Mouse (Mus musculus) stomach, embryonic 14.5 days (tissue): ENCODE data around the gene Actr8. TPM values are rescaled to one million over a fixed set of nuclear protein-coding genes. Genes with fewer than 3 reads are reported as not detected.

Experiments used
- ATAC-seq: fragments of 200-750 bp; cut with Nextera tagmentation; 2 replicates; pipeline ENCODE4 v1.8.0; 2017; ENCODE audit warnings: low read depth, moderate TSS enrichment; ENCODE audit not compliant: insufficient number of reproducible peaks, insufficient read depth, low FRiP score
- H3K27ac ChIP-seq: fragments of 300-500 bp; sonication (generic); 2 replicates; pipeline ENCODE4 v1.5.1; 2014; ENCODE audit warnings: mild to moderate bottlenecking, low read length, moderate library complexity, mixed read lengths
- H3K27me3 ChIP-seq: fragments of 300-500 bp; sonication (generic); 2 replicates; pipeline ENCODE4 v1.6.1; 2014; ENCODE audit warnings: low read length, control low read depth, mixed read lengths; ENCODE audit not compliant: control insufficient read depth, insufficient read depth
- H3K36me3 ChIP-seq: fragments of 300-500 bp; sonication (generic); 2 replicates; pipeline ENCODE4 v1.6.1; 2014; ENCODE audit warnings: mild to moderate bottlenecking, control low read depth, low read length, moderate library complexity, mixed read lengths; ENCODE audit not compliant: control insufficient read depth, insufficient read depth
- H3K4me1 ChIP-seq: fragments of 300-500 bp; sonication (generic); 2 replicates; pipeline ENCODE4 v1.6.1; 2014; ENCODE audit warnings: low read length, control low read depth, mixed read lengths; ENCODE audit not compliant: control insufficient read depth, insufficient read depth
- H3K4me2 ChIP-seq: fragments of 300-500 bp; sonication (generic); replicated peaks from 2 replicates; pipeline ENCODE4 v1.6.1; 2014; ENCODE audit warnings: low read depth, low read length, control low read depth
- H3K4me3 ChIP-seq: fragments of 300-500 bp; sonication (generic); 2 replicates; pipeline ENCODE4 v1.5.1; 2014; ENCODE audit warnings: low read depth, low read length, control low read depth
- H3K9ac ChIP-seq: fragments of 300-500 bp; sonication (generic); replicated peaks from 2 replicates; pipeline ENCODE4 v1.6.1; 2014; ENCODE audit warnings: low read depth, mild to moderate bottlenecking, control low read depth, low read length, moderate library complexity, mixed read lengths
- H3K9me3 ChIP-seq: fragments of 300-500 bp; sonication (generic); 2 replicates; pipeline ENCODE4 v1.6.1; 2016; ENCODE audit warnings: low read depth, low read length, control low read depth; ENCODE audit not compliant: control insufficient read depth
- WGBS: fragments of 180-500 bp; shearing (Covaris S2); extraction: QIAGEN DNeasy Blood & Tissue Kit; methylation state at CpG from one replicate; pipeline ENCODE4 v1.1.7; 2014; 5-methylcytosine and 5-hydroxymethylcytosine counted together
- polyA plus RNA-seq: library from polyadenylated mRNA; unstranded; fragments of >200 nt; fragmentation: Nextera tagmentation; extraction: Ambion mirVana; gene quantifications from 2 replicates; pipeline ENCODE4 v1.2.1, GENCODE M21; 2014

Actr8 gene
- polyA plus RNA-seq, 1 experiment from 2014 or later, result 56.7 TPM

DNA sequence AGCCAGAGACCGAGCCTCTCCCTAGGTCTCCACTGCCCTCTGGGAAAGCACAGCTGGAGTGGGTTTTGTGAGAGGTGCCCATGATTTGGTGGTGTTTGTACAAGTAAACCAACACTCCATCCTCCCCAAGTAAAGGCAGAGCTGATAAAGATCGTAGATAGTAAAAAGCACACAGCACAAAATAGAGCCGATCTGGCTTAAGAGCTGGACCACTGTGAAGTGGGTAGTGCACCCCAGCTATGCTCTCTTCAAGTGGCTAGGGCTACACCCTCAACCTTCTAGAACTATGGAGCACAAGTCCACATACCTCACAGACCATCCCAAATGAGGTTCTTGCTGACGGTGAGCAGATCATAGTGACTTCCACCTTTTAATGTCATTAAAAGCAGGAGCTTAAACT lies 61.3 kb downstream of the Actr8 start:
- ATAC-seq, result no peak
- no peaks in the 10 kb centered on the region for H3K4me1 ChIP-seq
- no peak overlapping the region for H3K4me3 ChIP-seq
- no peaks in the 10 kb centered on the region for H3K9me3 ChIP-seq
- WGBS, result 60% methylated on average over 4 of the region's 4 CpGs
- peaks cover 5% of the 10 kb centered on the region; the same call in 1 of the 2 replicates for H3K36me3 ChIP-seq
- H3K27me3 ChIP-seq, result no peaks in the 10 kb centered on the region
- H3K9ac ChIP-seq, result no peak overlapping the region
- no peak overlapping the region for H3K4me2 ChIP-seq
- no peak overlapping the region for H3K27ac ChIP-seq

DNA sequence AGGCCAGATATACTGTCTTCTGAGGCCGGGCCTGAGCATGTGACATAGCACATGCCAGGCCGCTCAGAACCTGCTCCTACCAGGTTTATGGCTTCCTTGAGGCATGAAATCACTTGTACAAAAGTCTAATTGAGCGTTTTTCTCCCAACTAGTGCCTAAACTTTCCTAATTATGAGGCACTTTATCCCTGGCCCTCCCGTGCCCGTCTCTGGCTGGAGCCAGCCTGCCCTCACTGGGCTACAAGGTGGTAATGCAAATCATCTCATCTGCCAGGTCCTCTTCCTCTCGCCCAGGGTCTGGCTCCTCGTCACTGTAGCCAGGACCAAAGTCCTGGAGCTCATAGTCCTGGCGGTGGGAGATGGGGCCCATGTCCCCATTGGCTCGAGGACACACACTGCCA lies 63.7 kb downstream of the Actr8 start:
- no peak overlapping the region for H3K9ac ChIP-seq
- no peaks in the 10 kb centered on the region for H3K27me3 ChIP-seq
- no peak overlapping the region for H3K27ac ChIP-seq
- no peak overlapping the region for H3K4me3 ChIP-seq
- H3K4me2 ChIP-seq, result no peak overlapping the region
- no peaks in the 10 kb centered on the region for H3K9me3 ChIP-seq
- H3K36me3 ChIP-seq, result peaks cover 5% of the 10 kb centered on the region; the same call in 1 of the 2 replicates
- WGBS, result 85% methylated on average over 9 of the region's 9 CpGs
- no peaks in the 10 kb centered on the region for H3K4me1 ChIP-seq
- ATAC-seq, result no peak

DNA sequence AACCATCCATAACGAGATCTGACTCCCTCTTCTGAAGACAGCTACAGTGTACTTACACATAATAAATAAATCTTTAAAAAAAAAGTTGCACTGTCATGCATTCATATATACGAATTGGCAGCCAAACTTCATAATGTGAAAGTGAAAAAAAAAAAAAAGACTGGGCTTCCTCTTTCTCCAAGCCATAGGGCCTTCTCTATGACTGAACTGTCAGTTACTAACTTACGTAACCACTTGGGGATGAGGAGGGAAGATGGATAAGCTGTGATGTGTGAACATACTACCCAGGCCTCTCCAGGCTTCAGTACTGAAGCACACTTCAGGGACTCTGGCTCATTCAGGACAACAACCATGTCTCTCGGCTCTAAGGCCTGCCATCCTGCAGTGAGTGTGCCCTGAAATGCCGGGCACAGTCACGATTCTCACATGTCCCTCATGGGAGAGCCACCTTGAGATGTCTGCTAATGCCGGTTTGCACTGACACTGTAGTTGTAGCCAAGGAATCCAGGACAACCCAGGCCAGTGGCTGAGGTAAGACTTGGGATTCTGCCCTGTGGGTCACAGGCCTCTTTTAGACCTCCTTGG lies 65.3 kb downstream of the Actr8 start:
- no peak overlapping the region for H3K27ac ChIP-seq
- H3K27me3 ChIP-seq, result no peaks in the 10 kb centered on the region
- H3K9ac ChIP-seq, result no peak overlapping the region
- 87% methylated on average over 7 of the region's 7 CpGs for WGBS
- ATAC-seq, result no peak
- no peaks in the 10 kb centered on the region for H3K4me1 ChIP-seq
- H3K4me3 ChIP-seq, result no peak overlapping the region
- peaks cover 5% of the 10 kb centered on the region; the same call in 1 of the 2 replicates for H3K36me3 ChIP-seq
- no peaks in the 10 kb centered on the region for H3K9me3 ChIP-seq
- no peak overlapping the region for H3K4me2 ChIP-seq

DNA sequence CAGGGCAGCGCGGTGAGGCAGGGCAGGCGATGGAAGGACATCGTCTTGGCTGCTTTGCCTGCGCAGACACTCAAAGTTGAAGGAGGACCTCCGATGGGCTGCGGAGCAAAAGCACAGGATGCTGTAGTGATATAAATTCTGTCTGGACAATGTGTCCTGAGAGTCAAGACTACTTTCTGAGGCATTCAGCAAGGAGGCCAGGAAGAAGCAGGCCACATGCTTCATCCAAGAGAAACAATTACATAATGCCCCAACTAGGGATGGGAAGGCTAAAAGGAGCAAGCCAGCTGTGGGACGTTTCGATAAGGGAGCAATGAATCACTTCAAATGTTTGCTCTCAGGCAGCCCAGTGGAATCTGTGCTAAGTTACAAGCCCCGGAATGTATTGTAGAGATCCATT lies 67.1 kb downstream of the Actr8 start:
- WGBS, result 73% methylated on average over 10 of the region's 10 CpGs

DNA sequence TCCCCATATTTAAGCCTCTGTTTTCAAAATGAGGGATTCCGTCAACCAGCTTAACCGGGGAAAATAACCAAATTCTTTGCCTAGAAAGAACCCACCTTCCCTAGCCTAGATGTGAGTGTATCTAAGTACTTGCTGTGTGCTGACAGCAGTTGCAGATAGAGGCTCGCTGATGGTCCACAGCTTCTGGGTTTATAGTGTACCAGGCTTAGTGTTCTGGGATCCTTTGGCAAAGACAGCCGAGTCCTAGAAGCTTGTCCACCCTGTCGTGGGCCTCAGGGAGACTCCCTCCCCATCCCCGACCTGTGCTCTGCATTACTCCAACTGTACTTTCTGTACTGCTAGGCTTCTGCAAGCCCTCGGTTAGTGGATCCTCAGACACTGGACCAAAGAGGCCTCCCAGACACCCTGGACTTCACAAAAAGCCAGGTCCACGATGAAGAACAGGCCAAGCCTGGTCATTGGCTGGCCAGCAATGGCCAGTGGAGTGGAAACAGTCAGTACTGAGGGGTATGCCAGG lies 67.6 kb downstream of the Actr8 start:
- Histone ChIP-seq H3K27ac (no peak overlapping the region), H3K4me1 (no peaks in the 10 kb centered on the region), H3K9ac (no peak overlapping the region), H3K27me3 (no peaks in the 10 kb centered on the region), H3K36me3 (peaks cover 5% of the 10 kb centered on the region; the same call in 1 of the 2 replicates), H3K4me2 (no peak overlapping the region), H3K4me3 (no peak overlapping the region), H3K9me3 (no peaks in the 10 kb centered on the region)
- ATAC-seq, result no peak
- 71% methylated on average over 8 of the region's 8 CpGs for WGBS

More for the DNA sequence above, 67.1 kb downstream of the Actr8 start:
- Histone ChIP-seq H3K36me3 (peaks cover 5% of the 10 kb centered on the region; the same call in 1 of the 2 replicates), H3K4me1 (no peaks in the 10 kb centered on the region), H3K9me3 (no peaks in the 10 kb centered on the region), H3K27me3 (no peaks in the 10 kb centered on the region), H3K27ac (no peak overlapping the region), H3K4me3 (no peak overlapping the region), H3K9ac (no peak overlapping the region), H3K4me2 (no peak overlapping the region)
- no peak for ATAC-seq

DNA sequence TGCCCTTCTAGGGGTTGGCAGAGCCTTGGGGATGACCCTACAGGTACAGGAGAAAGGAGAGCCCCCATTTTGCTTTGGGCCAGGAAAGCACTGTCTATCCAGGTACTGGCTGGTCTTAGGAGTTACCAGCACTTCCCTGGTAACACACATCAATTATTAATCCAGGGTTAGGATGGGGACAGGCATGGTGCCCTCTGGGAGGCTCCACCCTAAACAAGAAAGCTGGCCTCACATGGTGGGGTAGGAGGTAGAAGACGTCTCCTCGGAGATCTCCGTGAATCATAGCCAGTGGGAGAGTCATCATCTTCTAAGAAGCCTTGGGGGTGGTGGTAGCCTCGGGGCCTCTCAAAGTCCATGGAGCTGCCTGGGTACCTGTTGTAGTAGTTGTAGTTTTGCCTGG lies 68.8 kb downstream of the Actr8 start:
- Histone ChIP-seq H3K4me1 (no peaks in the 10 kb centered on the region), H3K4me3 (no peak overlapping the region), H3K27me3 (no peaks in the 10 kb centered on the region), H3K27ac (no peak overlapping the region), H3K9me3 (no peaks in the 10 kb centered on the region), H3K9ac (no peak overlapping the region), H3K36me3 (peaks cover 5% of the 10 kb centered on the region; the same call in 1 of the 2 replicates), H3K4me2 (no peak overlapping the region)
- 82% methylated on average over 4 of the region's 4 CpGs for WGBS
- no peak for ATAC-seq

DNA sequence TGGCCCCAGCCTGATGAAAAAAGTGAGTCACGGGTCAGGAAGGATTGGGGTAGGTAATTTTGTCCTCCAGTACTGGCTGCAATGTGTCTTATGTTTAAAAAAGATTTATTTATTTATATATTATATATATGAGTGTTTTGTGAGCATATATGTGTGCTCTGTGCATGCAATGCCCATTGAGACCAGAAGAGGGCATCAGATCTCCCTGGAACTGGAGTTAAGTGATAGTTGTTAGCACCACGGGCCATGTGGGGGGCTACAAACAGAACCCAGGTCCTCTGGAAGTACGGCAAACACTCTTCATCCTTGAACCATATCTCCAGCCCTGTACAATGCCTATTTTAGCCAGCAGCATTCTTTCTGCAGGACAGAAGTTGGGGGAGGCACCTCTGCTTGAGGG lies 69.9 kb downstream of the Actr8 start:
- no peaks in the 10 kb centered on the region for H3K27me3 ChIP-seq
- 81% methylated on average over 3 of the region's 3 CpGs for WGBS

DNA sequence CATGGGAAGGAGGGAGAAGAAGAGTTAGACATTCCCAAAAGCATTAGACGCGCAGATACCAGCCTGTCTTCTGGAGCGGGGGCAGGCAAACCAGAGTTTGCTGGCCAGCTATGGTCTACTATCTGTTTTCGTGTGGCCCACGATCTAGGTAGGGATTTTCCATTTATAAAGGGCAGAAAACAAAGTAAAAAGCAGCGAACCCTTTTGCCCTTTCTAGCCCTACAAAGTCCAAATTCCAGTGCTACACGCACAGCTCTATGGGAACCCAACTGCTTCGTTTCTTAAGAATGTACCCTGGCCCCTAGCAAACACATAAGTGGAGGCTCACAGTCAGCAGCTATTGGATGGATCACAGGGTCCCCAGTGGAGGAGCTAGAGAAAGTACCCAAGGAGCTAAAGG lies 72.1 kb downstream of the Actr8 start:
- no peak for ATAC-seq
- WGBS, result 91% methylated on average over 8 of the region's 8 CpGs
- Histone ChIP-seq H3K4me1 (no peaks in the 10 kb centered on the region), H3K9me3 (no peaks in the 10 kb centered on the region), H3K27me3 (no peaks in the 10 kb centered on the region), H3K36me3 (no peaks in the 10 kb centered on the region), H3K4me2 (no peak overlapping the region), H3K4me3 (no peak overlapping the region), H3K9ac (no peak overlapping the region), H3K27ac (no peak overlapping the region)

More for the DNA sequence above, 69.9 kb downstream of the Actr8 start:
- no peak for ATAC-seq
- Histone ChIP-seq H3K4me3 (no peak overlapping the region), H3K4me1 (no peaks in the 10 kb centered on the region), H3K4me2 (no peak overlapping the region), H3K9me3 (no peaks in the 10 kb centered on the region), H3K36me3 (no peaks in the 10 kb centered on the region; the same call in 1 of the 2 replicates), H3K9ac (no peak overlapping the region), H3K27ac (no peak overlapping the region)

DNA sequence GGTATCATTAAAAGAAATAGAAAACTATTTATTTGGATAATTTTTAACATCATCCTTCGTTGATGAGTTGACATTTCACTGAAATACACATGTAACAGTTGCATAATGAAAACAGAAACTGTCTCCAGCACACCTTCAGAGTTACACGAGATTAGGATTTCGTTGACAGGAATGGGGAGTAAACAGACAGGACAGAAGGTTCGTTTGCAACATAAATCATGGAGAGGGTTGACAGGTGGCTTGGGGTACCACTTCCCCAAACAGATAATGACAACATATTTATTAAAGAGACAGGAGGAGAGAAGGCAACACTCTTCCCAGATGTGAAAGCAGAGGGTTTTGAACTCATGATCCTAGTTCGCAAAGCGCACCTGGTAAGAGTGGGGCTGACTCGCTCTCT lies 76.8 kb downstream of the Actr8 start:
- Histone ChIP-seq H3K36me3 (no peaks in the 10 kb centered on the region), H3K27me3 (no peaks in the 10 kb centered on the region), H3K4me1 (peaks cover 14% of the 10 kb centered on the region; the same call in 1 of the 2 replicates), H3K9ac (no peak overlapping the region), H3K4me2 (no peak overlapping the region), H3K4me3 (no peak overlapping the region), H3K9me3 (no peaks in the 10 kb centered on the region), H3K27ac (peak overlapping the region; percentile 21; the same call in 1 of the 2 replicates)
- no peak for ATAC-seq
- WGBS, result 55% methylated on average over 7 of the region's 7 CpGs
